Mouse (Mus musculus): Measurements from ENCODE around the gene Olfr1342. TPM values are rescaled to one million over a fixed set of nuclear protein-coding genes. Genes with fewer than 3 reads are reported as not detected.

The Olfr1342 gene
- total and polyA plus RNA-seq, 2 experiments from 2014 or later = not detected

- DNase-seq (ENCODE audit: low spot score) (no peak), ATAC-seq (ENCODE audit: insufficient read depth, low read depth) (no peak)
- 7% methylated on average over 2 of the region's 2 CpGs for WGBS
- no peak overlapping the region for H3K27ac ChIP-seq (ENCODE audit: low read depth)
- H3K27me3 ChIP-seq (ENCODE audit: control insufficient read depth, insufficient read depth, low read length) = no peaks in the 10 kb centered on the region
- H3K36me3 ChIP-seq (replicated peaks; ENCODE audit: control insufficient read depth, insufficient read depth, low read length) = no peaks in the 10 kb centered on the region
- TF ChIP-seq EP300 (IDR thresholded peaks at IDR 0.05; ENCODE audit: low read depth) (no peak), CTCF (IDR thresholded peaks at IDR 0.05; ENCODE audit: low read depth) (no peak)
- no peaks in the 10 kb centered on the region for H3K4me1 ChIP-seq (ENCODE audit: control insufficient read depth, insufficient read depth)
- no peaks in the 10 kb centered on the region for H3K9me3 ChIP-seq (replicated peaks; ENCODE audit: control insufficient read depth, low read length)
- no peak overlapping the region for H3K4me3 ChIP-seq (ENCODE audit: low read depth, low read length)
- H3K4me2 ChIP-seq (ENCODE audit: low read depth, low read length) = no peak overlapping the region
- no peak overlapping the region for H3K9ac ChIP-seq (replicated peaks; ENCODE audit: low read depth, low read length)
These were observed 5.5 kb downstream of the Olfr1342 start for GRCm38 (mm10) chr4:118687086-118687485.

DNA sequence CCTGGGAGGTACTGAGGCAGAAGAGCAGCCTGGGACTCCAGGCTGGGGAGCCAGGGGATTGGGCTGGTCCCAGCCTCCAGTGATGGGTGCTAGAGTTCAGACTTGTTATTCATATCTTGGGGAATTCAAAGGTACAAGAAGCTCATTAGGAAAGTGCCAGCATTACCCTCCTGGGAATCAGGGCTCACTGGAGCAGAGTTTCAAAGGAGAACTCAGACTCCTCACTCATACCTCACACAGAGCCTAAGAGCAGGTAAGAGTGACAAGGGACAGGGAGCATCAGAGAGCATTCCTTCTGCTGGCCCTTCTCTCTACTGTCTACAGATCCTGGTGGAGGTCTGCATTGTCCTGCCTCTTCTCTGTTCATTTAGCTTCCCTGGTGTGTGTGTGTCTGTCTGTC, 33.9 kb downstream of the Olfr1342 start, which contains the start of gene Olfr62:
Gene Olfr62 (plus strand): TSS at position 301 of the 400 bp plus-strand sequence.
- no peak for DNase-seq (ENCODE audit: low spot score)
- no peak for ATAC-seq (ENCODE audit: insufficient read depth, low read depth)
- no peak within 1 kb of the TSS for H3K4me3 ChIP-seq (ENCODE audit: low read depth, low read length)
- H3K27ac ChIP-seq (ENCODE audit: low read depth) = no peak within 1 kb of the TSS
- no peaks in the 10 kb centered on the region for H3K9me3 ChIP-seq (replicated peaks; ENCODE audit: control insufficient read depth, low read length)
- H3K36me3 ChIP-seq (replicated peaks; ENCODE audit: control insufficient read depth, insufficient read depth, low read length) = no peaks in the 10 kb centered on the region
- H3K4me2 ChIP-seq (ENCODE audit: low read depth, low read length) = no peak within 1 kb of the TSS
- no peak within 1 kb of the TSS for H3K9ac ChIP-seq (replicated peaks; ENCODE audit: low read depth, low read length)
- H3K4me1 ChIP-seq (ENCODE audit: control insufficient read depth, insufficient read depth) = no peaks in the 10 kb centered on the region
- no peaks in the 10 kb centered on the region for H3K27me3 ChIP-seq (ENCODE audit: control insufficient read depth, insufficient read depth, low read length)
- TF ChIP-seq CTCF (IDR thresholded peaks at IDR 0.05; ENCODE audit: low read depth) (no peak), EP300 (IDR thresholded peaks at IDR 0.05; ENCODE audit: low read depth) (no peak)

GRCm38 (mm10) chr4:118645234-118645633, 47.3 kb downstream of the Olfr1342 start:
- TF ChIP-seq EP300 (IDR thresholded peaks at IDR 0.05; ENCODE audit: low read depth) (no peak), CTCF (IDR thresholded peaks at IDR 0.05; ENCODE audit: low read depth) (peak; percentile 80)
- no peak for DNase-seq (ENCODE audit: low spot score)
- H3K27me3 ChIP-seq (ENCODE audit: control insufficient read depth, insufficient read depth, low read length) = no peaks in the 10 kb centered on the region
- H3K4me2 ChIP-seq (ENCODE audit: low read depth, low read length) = no peak overlapping the region
- no peaks in the 10 kb centered on the region for H3K36me3 ChIP-seq (replicated peaks; ENCODE audit: control insufficient read depth, insufficient read depth, low read length)
- ATAC-seq (ENCODE audit: insufficient read depth, low read depth) = no peak
- H3K27ac ChIP-seq (ENCODE audit: low read depth) = no peak overlapping the region
- WGBS = 7% methylated on average over 2 of the region's 2 CpGs
- H3K9ac ChIP-seq (replicated peaks; ENCODE audit: low read depth, low read length) = no peak overlapping the region
- no peak overlapping the region for H3K4me3 ChIP-seq (ENCODE audit: low read depth, low read length)
- H3K9me3 ChIP-seq (replicated peaks; ENCODE audit: control insufficient read depth, low read length) = no peaks in the 10 kb centered on the region
- no peaks in the 10 kb centered on the region; the same call in 1 of the 2 replicates for H3K4me1 ChIP-seq (ENCODE audit: control insufficient read depth, insufficient read depth)

DNA sequence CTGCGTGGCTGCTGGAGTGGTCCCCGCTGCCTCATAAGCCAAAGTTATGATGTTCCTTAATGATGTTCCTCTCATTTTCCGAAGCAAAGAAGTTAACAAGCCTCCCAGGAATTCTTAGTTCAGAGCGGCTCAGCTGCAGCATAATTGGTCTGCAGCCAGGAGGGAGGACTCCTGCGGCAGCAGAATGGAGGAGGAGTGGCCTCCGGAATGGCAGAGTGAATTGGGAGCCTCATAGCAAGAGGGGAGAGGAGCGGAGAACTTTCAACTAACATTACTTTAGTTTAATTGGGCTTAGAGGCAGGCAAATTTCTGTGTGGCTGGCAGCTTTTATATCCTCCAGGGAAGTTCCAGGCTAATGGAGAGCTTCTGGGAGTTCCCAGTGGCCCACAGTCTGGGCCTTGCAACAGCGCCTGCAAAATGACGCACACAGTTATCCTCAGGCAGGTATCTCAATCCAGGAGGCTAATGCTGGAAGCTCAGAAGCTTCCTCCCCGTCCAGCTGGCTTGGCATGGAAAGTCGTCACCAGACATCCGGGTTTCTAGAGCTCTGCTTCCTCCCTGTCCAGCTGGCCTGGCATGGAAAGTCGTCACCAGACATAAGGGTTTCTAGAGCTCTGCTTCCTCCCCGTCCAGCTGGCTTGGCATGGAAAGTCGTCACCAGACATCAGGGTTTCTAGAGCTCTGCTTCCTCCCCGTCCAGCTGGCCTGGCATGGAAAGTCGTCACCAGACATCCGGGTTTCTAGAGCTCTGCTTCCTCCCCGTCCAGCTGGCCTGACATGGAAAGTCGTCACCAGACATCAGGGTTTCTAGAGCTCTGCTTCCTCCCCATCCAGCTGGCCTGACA, 50.0 kb downstream of the Olfr1342 start:
- H3K36me3 ChIP-seq (replicated peaks; ENCODE audit: control insufficient read depth, insufficient read depth, low read length) = no peaks in the 10 kb centered on the region
- H3K4me2 ChIP-seq (ENCODE audit: low read depth, low read length) = peak overlapping the region; percentile 31; the same call in 1 of the 2 replicates
- DNase-seq (ENCODE audit: low spot score) = peak; percentile 9
- 27% methylated on average over 20 of the region's 20 CpGs for WGBS
- ATAC-seq (ENCODE audit: insufficient read depth, low read depth) = no peak
- H3K27ac ChIP-seq (ENCODE audit: low read depth) = peak overlapping the region; percentile 64
- TF ChIP-seq CTCF (IDR thresholded peaks at IDR 0.05; ENCODE audit: low read depth) = no peak
- peak; percentile 63; the same call in 1 of the 2 replicates for TF ChIP-seq EP300 (IDR thresholded peaks at IDR 0.05; ENCODE audit: low read depth)
- H3K27me3 ChIP-seq (ENCODE audit: control insufficient read depth, insufficient read depth, low read length) = no peaks in the 10 kb centered on the region
- H3K9ac ChIP-seq (replicated peaks; ENCODE audit: low read depth, low read length) = no peak overlapping the region
- H3K9me3 ChIP-seq (replicated peaks; ENCODE audit: control insufficient read depth, low read length) = no peaks in the 10 kb centered on the region
- H3K4me1 ChIP-seq (ENCODE audit: control insufficient read depth, insufficient read depth) = no peaks in the 10 kb centered on the region; the same call in 1 of the 2 replicates
- H3K4me3 ChIP-seq (ENCODE audit: low read depth, low read length) = no peak overlapping the region

Other genes starting within 250 kb of the Olfr1342 start
- 1.5 and 2.2 TPM in 2 replicates for gene Mpl, start 235.2 kb downstream of the Olfr1342 start, total RNA-seq (2014; rRNA removed; ENCODE audit: low replicate concordance)
- gene Mpl, start 235.2 kb downstream of the Olfr1342 start, polyA plus RNA-seq (2015; fragmentation: Nextera tagmentation; extraction: Ambion mirVana) = 0.41 and 0.51 TPM in 2 replicates
- 116 and 120 TPM in 2 replicates for gene Tie1, start 202.7 kb downstream of the Olfr1342 start, total RNA-seq (2014; rRNA removed; ENCODE audit: low replicate concordance)
- 43.4 and 48.0 TPM in 2 replicates for gene Tie1, start 202.7 kb downstream of the Olfr1342 start, polyA plus RNA-seq (2015; fragmentation: Nextera tagmentation; extraction: Ambion mirVana)
- not detected in 2 replicates for gene 2610528J11Rik, start 165.8 kb downstream of the Olfr1342 start, total RNA-seq (2014; rRNA removed; ENCODE audit: low replicate concordance)
- 0.12 TPM in 1 of 2 replicates, not detected in the other for gene 2610528J11Rik, start 165.8 kb downstream of the Olfr1342 start, polyA plus RNA-seq (2015; fragmentation: Nextera tagmentation; extraction: Ambion mirVana)
- 1.5 and 7.3 TPM in 2 replicates for gene Tmem125, start 148.7 kb downstream of the Olfr1342 start, total RNA-seq (2014; rRNA removed; ENCODE audit: low replicate concordance)
- 0.26 and 0.27 TPM in 2 replicates for gene Tmem125, start 148.7 kb downstream of the Olfr1342 start, polyA plus RNA-seq (2015; fragmentation: Nextera tagmentation; extraction: Ambion mirVana)
- gene Cfap57, start 72.0 kb downstream of the Olfr1342 start, total RNA-seq (2014; rRNA removed; ENCODE audit: low replicate concordance) = 0.12 TPM in 1 of 2 replicates, not detected in the other
- 0.07 and 0.11 TPM in 2 replicates for gene Cfap57, start 72.0 kb downstream of the Olfr1342 start, polyA plus RNA-seq (2015; fragmentation: Nextera tagmentation; extraction: Ambion mirVana)
- gene Ebna1bp2, start 72.0 kb downstream of the Olfr1342 start, total RNA-seq (2014; rRNA removed; ENCODE audit: low replicate concordance) = 5.9 and 49.2 TPM in 2 replicates
- 64.4 and 68.9 TPM in 2 replicates for gene Ebna1bp2, start 72.0 kb downstream of the Olfr1342 start, polyA plus RNA-seq (2015; fragmentation: Nextera tagmentation; extraction: Ambion mirVana)
- not detected in 2 replicates for gene Olfr62, start 33.8 kb downstream of the Olfr1342 start, total RNA-seq (2014; rRNA removed; ENCODE audit: low replicate concordance)
- gene Olfr62, start 33.8 kb downstream of the Olfr1342 start, polyA plus RNA-seq (2015; fragmentation: Nextera tagmentation; extraction: Ambion mirVana) = not detected in 2 replicates
- gene Olfr1341, start 10.8 kb upstream of the Olfr1342 start, total RNA-seq (2014; rRNA removed; ENCODE audit: low replicate concordance) = not detected in 2 replicates
- gene Olfr1341, start 10.8 kb upstream of the Olfr1342 start, polyA plus RNA-seq (2015; fragmentation: Nextera tagmentation; extraction: Ambion mirVana) = not detected in 2 replicates
- gene Olfr1340, start 27.4 kb upstream of the Olfr1342 start, total RNA-seq (2014; rRNA removed; ENCODE audit: low replicate concordance) = not detected in 2 replicates
- not detected in 2 replicates for gene Olfr1340, start 27.4 kb upstream of the Olfr1342 start, polyA plus RNA-seq (2015; fragmentation: Nextera tagmentation; extraction: Ambion mirVana)
- not detected in 2 replicates for gene Olfr1339, start 39.4 kb upstream of the Olfr1342 start, total RNA-seq (2014; rRNA removed; ENCODE audit: low replicate concordance)
- gene Olfr1339, start 39.4 kb upstream of the Olfr1342 start, polyA plus RNA-seq (2015; fragmentation: Nextera tagmentation; extraction: Ambion mirVana) = not detected in 2 replicates
- gene Olfr1338, start 66.0 kb upstream of the Olfr1342 start, total RNA-seq (2014; rRNA removed; ENCODE audit: low replicate concordance) = not detected in 2 replicates
- not detected in 2 replicates for gene Olfr1338, start 66.0 kb upstream of the Olfr1342 start, polyA plus RNA-seq (2015; fragmentation: Nextera tagmentation; extraction: Ambion mirVana)
- gene Olfr1337, start 89.8 kb upstream of the Olfr1342 start, total RNA-seq (2014; rRNA removed; ENCODE audit: low replicate concordance) = not detected in 2 replicates
- not detected in 2 replicates for gene Olfr1337, start 89.8 kb upstream of the Olfr1342 start, polyA plus RNA-seq (2015; fragmentation: Nextera tagmentation; extraction: Ambion mirVana)
- gene Olfr1335, start 117.2 kb upstream of the Olfr1342 start, total RNA-seq (2014; rRNA removed; ENCODE audit: low replicate concordance) = not detected in 2 replicates
- gene Olfr1335, start 117.2 kb upstream of the Olfr1342 start, polyA plus RNA-seq (2015; fragmentation: Nextera tagmentation; extraction: Ambion mirVana) = not detected in 2 replicates
- gene Olfr1333, start 143.5 kb upstream of the Olfr1342 start, total RNA-seq (2014; rRNA removed; ENCODE audit: low replicate concordance) = not detected in 2 replicates
- gene Olfr1333, start 143.5 kb upstream of the Olfr1342 start, polyA plus RNA-seq (2015; fragmentation: Nextera tagmentation; extraction: Ambion mirVana) = not detected in 2 replicates
- not detected in 2 replicates for gene Olfr1331, start 171.9 kb upstream of the Olfr1342 start, total RNA-seq (2014; rRNA removed; ENCODE audit: low replicate concordance)
- not detected in 2 replicates for gene Olfr1331, start 171.9 kb upstream of the Olfr1342 start, polyA plus RNA-seq (2015; fragmentation: Nextera tagmentation; extraction: Ambion mirVana)
- gene Olfr1330, start 195.8 kb upstream of the Olfr1342 start, total RNA-seq (2014; rRNA removed; ENCODE audit: low replicate concordance) = not detected in 2 replicates
- gene Olfr1330, start 195.8 kb upstream of the Olfr1342 start, polyA plus RNA-seq (2015; fragmentation: Nextera tagmentation; extraction: Ambion mirVana) = 0.14 and 0.22 TPM in 2 replicates
- gene Olfr1329, start 224.7 kb upstream of the Olfr1342 start, total RNA-seq (2014; rRNA removed; ENCODE audit: low replicate concordance) = not detected in 2 replicates
- not detected in 2 replicates for gene Olfr1329, start 224.7 kb upstream of the Olfr1342 start, polyA plus RNA-seq (2015; fragmentation: Nextera tagmentation; extraction: Ambion mirVana)
- gene Olfr1328, start 245.9 kb upstream of the Olfr1342 start, total RNA-seq (2014; rRNA removed; ENCODE audit: low replicate concordance) = not detected in 2 replicates
- not detected in 2 replicates for gene Olfr1328, start 245.9 kb upstream of the Olfr1342 start, polyA plus RNA-seq (2015; fragmentation: Nextera tagmentation; extraction: Ambion mirVana)